Mouse (Mus musculus): ENCODE data around the gene Atp5g3.

- TF ChIP-seq POLR2A (IDR thresholded peaks at IDR 0.05; ENCODE audit: insufficient read depth, low read depth, low read length), result no peak
- no peak for TF ChIP-seq CTCF (IDR thresholded peaks at IDR 0.05)
- no peak for TF ChIP-seq EP300 (IDR thresholded peaks at IDR 0.05; ENCODE audit: insufficient read depth, low read depth, low read length)
These were observed 17.5 kb downstream of the Atp5g3 start for GRCm38 (mm10) chr2:73893473-73894270.
